Mouse (Mus musculus): ENCODE results near the gene Sec23b.

The Sec23b gene

GRCm38 (mm10) chr2:144601576-144601975, 45.5 kb downstream of the Sec23b start:
- DNase-seq (ENCODE audit: low read depth, low spot score): no peak

DNA sequence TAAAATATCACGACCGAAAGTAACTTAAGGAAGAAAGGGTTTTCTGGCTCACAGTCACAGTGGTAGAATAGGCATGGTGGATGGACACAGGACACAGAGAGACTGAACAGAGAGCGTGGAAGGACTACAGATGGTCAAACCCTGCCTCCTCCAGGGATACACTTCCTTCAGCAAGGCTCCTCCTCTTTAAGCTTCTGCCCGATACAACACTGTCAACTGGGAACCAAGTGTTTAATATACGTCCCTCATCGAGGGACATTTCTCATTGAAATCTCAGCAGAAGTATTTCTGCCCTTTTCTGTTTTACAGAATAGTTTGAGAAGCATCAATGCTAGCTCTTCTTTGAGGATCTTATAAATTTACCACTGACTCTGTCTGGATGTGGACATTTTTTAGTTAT, 57.9 kb downstream of the Sec23b start:
- no peak for DNase-seq (ENCODE audit: low read depth, low spot score)

- no peak for DNase-seq (ENCODE audit: low read depth, low spot score)
Observed at GRCm38 (mm10) chr2:144617074-144617874, 61.2 kb downstream of the Sec23b start.

DNA sequence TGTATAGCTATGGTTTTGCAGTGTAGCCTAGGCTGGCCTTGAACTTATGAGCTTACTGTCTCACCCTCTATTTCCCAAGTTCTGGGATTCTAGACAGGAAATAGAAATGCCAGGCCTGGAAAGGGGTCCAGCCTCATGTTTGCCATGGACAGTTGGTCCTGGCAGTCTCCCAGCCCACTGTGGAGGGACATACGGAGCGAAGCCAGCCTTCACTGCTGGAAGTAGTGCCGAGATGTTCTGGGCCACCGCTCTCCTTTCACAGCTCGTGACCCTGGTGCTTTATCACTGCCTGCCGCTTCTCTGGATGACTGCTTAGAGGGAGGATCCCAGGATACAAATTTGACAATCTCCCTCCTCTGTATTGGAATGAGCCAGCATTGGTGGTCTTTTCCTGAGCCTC, 65.5 kb downstream of the Sec23b start:
- no peak for DNase-seq (ENCODE audit: low read depth, low spot score)

DNA sequence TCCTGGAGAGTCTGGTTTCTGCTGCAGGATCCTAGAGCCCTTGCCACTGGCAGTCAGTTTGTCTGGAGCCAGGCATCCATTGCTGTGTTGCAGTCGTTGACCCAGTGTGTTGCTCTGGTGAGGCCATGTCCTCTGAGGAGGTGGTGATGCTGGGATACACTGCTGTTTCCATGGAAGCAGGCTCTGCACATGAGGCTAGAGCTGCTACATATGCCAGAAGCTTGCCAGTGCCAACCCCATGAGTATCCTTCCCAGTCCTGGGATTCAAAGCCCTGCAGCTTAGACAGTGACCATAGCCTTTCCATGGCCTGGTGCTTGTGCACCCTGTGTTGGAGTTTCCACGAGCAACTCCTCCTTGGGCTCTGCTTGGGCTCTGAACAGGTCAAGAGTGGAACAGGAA, 77.5 kb downstream of the Sec23b start:
- DNase-seq (ENCODE audit: low read depth, low spot score): no peak

DNA sequence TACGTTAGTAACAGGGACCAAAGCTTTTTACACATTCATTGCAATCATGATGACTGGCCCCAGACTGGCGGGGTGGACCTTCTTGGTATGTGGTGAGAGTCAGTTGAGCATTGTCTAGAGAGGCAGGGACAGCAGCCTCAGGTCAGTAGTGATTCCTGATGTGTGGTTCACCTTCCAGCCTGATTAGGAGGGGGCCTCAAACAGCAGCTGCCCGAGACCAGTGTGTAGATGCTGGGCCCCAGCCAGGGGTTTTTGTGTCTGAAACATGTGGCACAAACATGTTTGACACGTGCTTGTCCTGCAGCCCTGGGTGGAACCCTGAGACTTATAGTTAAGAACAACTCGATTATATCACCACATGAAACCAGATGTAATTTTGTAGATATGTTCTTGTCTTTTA, 78.2 kb downstream of the Sec23b start:
- no peak for DNase-seq (ENCODE audit: low read depth, low spot score)

GRCm38 (mm10) chr2:144634729-144635128, 78.7 kb downstream of the Sec23b start:
- DNase-seq (ENCODE audit: low read depth, low spot score): no peak

DNA sequence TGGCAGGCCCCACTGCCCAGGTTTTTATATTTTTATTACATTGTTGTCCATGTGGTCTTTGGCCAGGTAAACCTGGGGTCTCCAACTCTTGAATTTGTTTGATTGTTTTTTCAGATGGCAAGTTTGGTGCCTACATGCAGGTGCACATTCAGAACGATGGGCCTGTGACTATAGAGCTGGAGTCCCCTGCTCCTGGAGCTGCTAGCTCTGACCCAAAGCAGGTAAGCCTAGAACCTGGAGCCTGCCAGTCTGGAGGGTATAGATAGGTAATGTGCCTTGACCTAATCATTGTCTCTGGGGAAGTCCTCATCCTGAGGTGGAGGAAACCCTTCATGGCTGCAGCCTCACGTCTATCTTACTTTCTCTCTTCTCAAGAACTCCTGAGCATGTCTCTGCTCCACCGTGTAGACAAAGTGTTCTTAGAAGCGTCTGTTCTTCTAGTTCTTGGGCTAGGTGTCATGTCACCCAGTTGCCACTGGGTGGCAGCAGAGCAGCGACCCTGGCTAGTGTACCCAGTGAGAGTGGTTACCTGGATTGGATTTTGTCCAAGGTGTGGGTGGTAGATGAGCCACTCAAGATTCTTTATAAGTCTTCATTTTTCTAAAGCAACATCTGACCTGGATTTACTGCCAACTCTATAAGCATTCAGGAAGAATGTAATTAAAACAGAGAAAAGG, 79.8 kb downstream of the Sec23b start:
- peak; percentile 13 for DNase-seq (ENCODE audit: low read depth, low spot score)

DNA sequence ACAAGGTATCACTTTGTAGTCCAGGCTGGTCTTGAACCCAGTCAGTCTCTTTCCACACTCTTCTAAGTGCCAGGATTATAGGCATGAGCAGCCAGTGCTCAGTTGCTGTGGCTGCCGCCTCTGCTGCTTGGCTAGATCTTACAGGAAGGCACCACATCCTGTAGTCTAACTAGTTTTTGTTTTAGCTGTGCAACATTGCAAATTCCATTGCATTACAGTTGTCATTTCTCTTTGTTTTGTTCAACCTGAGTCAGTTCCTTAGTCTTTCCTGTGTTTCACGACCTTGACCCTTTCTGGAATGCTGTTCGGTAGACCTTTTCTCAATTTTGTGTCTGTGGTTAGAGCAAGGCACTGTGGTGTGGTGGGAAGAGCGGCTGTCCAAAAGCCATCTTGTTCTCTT, 81.2 kb downstream of the Sec23b start:
- no peak for DNase-seq (ENCODE audit: low read depth, low spot score)

DNA sequence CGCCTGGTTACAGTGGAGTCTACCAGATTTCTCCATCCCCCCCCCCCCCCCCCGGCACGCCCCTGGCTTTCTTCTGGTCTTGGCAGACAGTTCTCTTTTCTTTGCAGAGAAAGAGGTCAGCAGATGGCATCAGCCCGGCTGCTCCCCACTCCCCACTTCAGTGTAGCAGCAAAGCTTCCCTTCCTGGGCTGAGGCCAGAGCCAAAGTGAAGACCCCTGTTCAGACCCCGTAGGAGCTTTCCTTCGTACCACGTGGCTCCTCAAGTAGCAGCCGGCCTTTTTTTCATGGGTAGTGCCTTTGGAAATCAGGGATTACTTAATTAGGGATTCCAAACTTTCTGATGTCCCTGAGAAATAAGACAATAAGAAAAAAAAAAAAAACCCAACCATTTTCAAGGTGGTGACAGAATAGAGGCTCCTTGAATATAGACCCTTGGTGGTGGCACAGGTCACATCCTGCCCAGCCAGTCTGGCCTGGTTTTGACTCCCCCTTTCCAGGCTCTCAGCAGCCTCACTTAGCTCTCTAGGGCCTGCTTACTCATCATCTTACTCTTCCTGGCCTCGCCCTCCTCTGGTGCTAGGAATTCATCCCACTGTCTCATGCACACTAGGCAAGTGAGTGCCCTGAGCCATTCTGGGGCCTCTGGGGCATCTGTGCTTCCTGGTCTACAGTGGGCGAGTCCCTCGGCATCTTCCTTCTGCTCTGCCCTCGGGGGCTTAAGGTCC, 81.8 kb downstream of the Sec23b start:
- DNase-seq (ENCODE audit: low read depth, low spot score): no peak

DNA sequence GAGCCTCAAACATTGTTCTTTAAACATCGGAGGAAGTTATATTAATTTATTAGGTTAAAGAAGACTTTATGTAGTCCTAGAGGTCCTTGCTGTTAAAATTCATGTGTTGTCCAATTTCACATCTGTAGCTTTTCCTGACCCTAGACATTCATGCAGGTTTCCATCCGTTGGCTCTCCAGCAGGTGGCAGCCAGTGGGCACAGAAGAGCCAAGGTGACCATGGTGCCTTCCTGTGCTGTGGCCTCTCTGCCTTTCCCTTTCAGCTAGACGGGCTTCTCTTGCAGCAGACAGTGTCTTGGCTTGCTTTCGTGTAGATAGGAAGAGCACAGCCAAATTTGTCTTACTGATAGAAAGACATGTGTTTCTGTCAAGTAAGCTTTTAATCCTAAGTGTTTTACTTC, 82.7 kb downstream of the Sec23b start:
- DNase-seq (ENCODE audit: low read depth, low spot score): no peak

DNA sequence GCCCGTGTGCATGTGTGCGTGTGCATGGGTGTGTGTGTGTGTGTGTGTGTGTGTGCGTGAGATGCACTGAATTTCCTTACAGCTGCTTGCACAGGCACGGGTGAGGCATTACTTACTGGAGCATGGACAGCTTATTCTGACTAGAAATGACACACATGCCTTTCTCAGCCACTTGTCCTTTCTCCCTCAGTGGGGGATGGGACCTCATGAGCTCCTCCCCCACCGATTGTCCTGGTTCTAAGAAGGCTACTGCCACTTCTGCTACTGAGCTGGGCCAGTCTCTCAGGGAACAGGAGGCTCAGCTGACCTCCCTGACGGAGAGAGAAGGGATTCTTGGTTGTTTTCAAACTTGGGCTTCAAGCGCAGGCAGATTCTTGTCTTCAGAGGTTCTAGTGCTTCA, 84.1 kb downstream of the Sec23b start:
- no peak for DNase-seq (ENCODE audit: low read depth, low spot score)

Measured in c-Kit-negative CD71-positive TER-119-positive erythroid progenitor cells, embryonic 14.5 days (primary cell).